Mouse (Mus musculus) erythroblast, embryonic 14.5 days (primary cell): ENCODE results near the gene Nrtn.

Experiments used
- GATA1 ChIP-seq: IDR thresholded peaks from 2 replicates; pipeline ENCODE4 v1.6.1; 2012; ENCODE audit warnings: low read length, inconsistent platforms, mixed read lengths
- TAL1 ChIP-seq: IDR thresholded peaks from 3 replicates; pipeline ENCODE4 v1.6.1; 2012; ENCODE audit warnings: low read length, inconsistent platforms, mixed read lengths

DNA sequence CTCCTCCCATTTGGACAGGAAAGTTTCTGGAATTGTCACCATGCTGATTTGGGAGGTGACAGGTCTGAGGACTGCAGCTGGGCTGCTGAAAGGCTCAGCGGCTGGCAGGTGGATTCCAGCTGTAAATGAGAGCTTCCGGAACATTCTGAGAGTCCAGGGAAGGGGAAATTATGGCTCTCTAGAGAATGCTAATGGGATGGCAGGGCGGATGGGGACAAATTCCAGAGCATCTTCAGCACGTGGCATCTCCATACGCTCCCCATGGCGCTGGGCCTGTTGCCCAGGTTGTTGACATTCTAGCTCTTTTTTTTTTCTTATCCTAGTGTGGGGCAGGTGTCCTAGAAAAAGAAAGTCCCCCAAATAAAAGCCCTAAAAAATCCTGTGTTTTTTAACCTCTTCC lies 28.2 kb downstream of the Nrtn start:
- TF ChIP-seq GATA1 (no peak), TAL1 (no peak)
